Mouse (Mus musculus): ENCODE measurements around the gene Crhr2.
A peak's percentile ranks its signal among the peaks of the same experiment; 100 is the strongest.

The Crhr2 gene

GRCm38 (mm10) chr6:55123056-55123455 is 9.8 kb downstream of the Crhr2 start:
- no peak for DNase-seq (ENCODE audit: extremely low spot score)

GRCm38 (mm10) chr6:55117325-55118109 is 15.3 kb downstream of the Crhr2 start:
- peak; percentile 51 for DNase-seq (ENCODE audit: extremely low spot score)

- DNase-seq (ENCODE audit: extremely low spot score): peak; percentile 52
Observed at GRCm38 (mm10) chr6:55108358-55108757, 24.5 kb downstream of the Crhr2 start.

GRCm38 (mm10) chr6:55098603-55099002 is 34.2 kb downstream of the Crhr2 start:
- no peak for DNase-seq (ENCODE audit: extremely low spot score)

GRCm38 (mm10) chr6:55098030-55098429 is 34.8 kb downstream of the Crhr2 start:
- DNase-seq (ENCODE audit: extremely low spot score): no peak

GRCm38 (mm10) chr6:55093431-55094146 is 39.2 kb downstream of the Crhr2 start:
- peak; percentile 22 for DNase-seq (ENCODE audit: extremely low spot score)

GRCm38 (mm10) chr6:55091396-55091795 is 41.4 kb downstream of the Crhr2 start:
- no peak for DNase-seq (ENCODE audit: extremely low spot score)

- no peak for DNase-seq (ENCODE audit: extremely low spot score)
Observed at GRCm38 (mm10) chr6:55090639-55091038, 42.2 kb downstream of the Crhr2 start.

- DNase-seq (ENCODE audit: extremely low spot score): no peak
Observed at GRCm38 (mm10) chr6:55087355-55087754, 45.5 kb downstream of the Crhr2 start.

GRCm38 (mm10) chr6:55082261-55083051 is 50.4 kb downstream of the Crhr2 start:
- no peak for DNase-seq (ENCODE audit: extremely low spot score)

GRCm38 (mm10) chr6:55081379-55081778 is 51.4 kb downstream of the Crhr2 start:
- DNase-seq (ENCODE audit: extremely low spot score): no peak

GRCm38 (mm10) chr6:55076561-55077255 is 56.1 kb downstream of the Crhr2 start:
- DNase-seq (ENCODE audit: extremely low spot score): no peak

- no peak for DNase-seq (ENCODE audit: extremely low spot score)
Observed at GRCm38 (mm10) chr6:55065903-55066302, 66.9 kb downstream of the Crhr2 start.

GRCm38 (mm10) chr6:55064477-55064827 is 68.4 kb downstream of the Crhr2 start:
- no peak for DNase-seq (ENCODE audit: extremely low spot score)

- no peak for DNase-seq (ENCODE audit: extremely low spot score)
Observed at GRCm38 (mm10) chr6:55063793-55064476, 68.9 kb downstream of the Crhr2 start.

- DNase-seq (ENCODE audit: extremely low spot score): no peak
Observed at GRCm38 (mm10) chr6:55062200-55062599, 70.6 kb downstream of the Crhr2 start.

GRCm38 (mm10) chr6:55061328-55061727 is 71.5 kb downstream of the Crhr2 start:
- DNase-seq (ENCODE audit: extremely low spot score): no peak

GRCm38 (mm10) chr6:55060241-55060825 is 72.5 kb downstream of the Crhr2 start:
- DNase-seq (ENCODE audit: extremely low spot score): no peak

- DNase-seq (ENCODE audit: extremely low spot score): no peak
Observed at GRCm38 (mm10) chr6:55057427-55057826, 75.4 kb downstream of the Crhr2 start.

GRCm38 (mm10) chr6:55054491-55054890 is 78.3 kb downstream of the Crhr2 start:
- DNase-seq (ENCODE audit: extremely low spot score): no peak

- no peak for DNase-seq (ENCODE audit: extremely low spot score)
Observed at GRCm38 (mm10) chr6:55049186-55049585, 83.6 kb downstream of the Crhr2 start.
